Mouse (Mus musculus) R1 (cell line): ENCODE measurements around the gene Mab21l1.

Experiments used
- DNase-seq: peaks from one replicate; pipeline ENCODE4 v3.0.0-alpha.2; 2018; ENCODE audit warnings: low read depth, low spot score

The Mab21l1 gene

DNA sequence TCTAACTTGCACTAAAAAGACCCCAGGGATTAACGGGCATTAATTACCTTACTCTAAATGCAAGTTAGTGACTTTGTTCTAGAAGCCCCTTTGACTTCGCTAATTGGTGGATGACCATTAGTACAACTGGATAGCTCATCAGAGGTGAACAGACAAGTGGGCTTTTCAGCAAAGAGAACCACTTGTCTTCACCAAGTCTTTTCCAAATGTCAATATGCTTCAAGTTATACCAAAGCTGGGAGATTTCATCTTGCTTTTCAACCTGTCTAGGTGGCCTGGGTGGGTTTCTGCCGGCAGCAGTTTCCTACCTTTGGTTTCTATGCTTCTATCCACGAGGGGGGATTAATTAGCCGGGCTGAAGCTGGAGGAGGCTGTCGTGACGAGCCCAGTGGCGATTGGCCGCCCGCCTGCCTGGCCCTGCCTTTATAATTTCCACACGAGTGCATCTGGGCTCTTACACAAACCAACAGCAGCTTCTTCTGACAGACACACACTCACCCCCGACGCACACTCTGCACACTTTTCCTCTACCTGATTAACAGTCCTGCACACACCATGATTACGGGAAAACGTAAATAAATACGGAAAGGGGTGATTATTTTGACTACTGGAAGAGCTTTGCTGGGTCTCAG, at the start of gene Mab21l1:
Gene Mab21l1, plus strand, starts transcription at position 455 of the 632 bp plus-strand sequence.
- DNase-seq, result no peak

GRCm38 (mm10) chr3:55733665-55734064, 48.6 kb upstream of the Mab21l1 start:
- no peak for DNase-seq

DNA sequence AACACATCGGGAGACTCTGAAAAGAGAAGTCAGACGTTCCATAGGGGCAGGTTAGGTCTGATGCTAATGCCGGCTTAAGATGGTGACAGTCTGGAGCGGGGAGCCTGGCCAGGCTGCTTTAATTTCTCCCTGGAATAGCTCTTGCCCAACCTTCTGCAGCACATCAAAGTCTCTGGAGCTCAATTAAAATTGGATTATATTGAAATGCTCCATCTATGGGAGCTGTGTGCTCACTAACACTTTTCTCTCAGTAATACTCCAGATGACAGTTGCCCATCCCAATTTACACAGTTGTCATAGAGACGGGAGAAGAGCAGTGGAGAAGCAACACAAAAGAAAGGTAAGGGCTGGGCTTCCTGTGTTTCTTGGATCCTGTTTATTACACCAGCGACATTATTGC, 40.9 kb upstream of the Mab21l1 start:
- DNase-seq, result no peak

- DNase-seq, result no peak
These were observed 40.1 kb upstream of the Mab21l1 start for GRCm38 (mm10) chr3:55742218-55742617.

DNA sequence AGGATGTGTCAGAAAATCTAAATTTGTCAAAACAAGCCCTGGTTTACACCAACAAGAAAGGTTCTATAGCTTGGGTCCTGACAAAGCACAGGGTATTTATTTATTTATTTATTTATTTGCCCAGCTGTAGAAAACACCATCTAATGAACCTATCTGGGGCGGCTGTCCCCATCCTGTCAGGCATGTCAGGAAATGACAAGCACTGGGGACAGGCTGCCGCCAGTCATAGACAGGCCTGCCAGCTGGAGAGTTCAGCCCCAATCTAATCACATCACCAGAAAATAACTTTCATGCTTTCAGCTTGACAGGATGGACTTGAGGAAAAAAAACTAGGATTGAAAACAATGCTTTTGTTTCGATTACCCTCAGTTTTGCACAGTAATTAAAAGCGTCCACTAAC, 39.7 kb upstream of the Mab21l1 start:
- DNase-seq, result no peak

DNA sequence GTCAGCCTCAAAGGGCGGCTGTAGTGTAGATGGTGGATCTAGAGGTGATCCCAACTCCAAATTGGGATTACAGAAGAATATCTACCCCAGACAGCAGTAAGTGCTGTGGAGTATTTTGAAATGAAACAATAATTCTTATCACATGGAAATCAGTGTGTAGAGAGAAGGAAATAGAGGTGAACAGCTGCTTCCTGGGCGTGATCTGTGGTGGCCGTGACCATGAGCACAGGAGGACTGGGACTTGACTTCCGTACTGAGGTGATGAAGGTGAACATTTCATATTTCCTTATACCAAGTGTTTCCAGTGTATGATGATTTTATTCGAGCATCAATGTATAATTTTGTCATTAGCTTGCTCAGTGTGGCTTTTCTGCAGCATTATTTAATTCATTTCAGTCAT, 38.4 kb upstream of the Mab21l1 start:
- no peak for DNase-seq

DNA sequence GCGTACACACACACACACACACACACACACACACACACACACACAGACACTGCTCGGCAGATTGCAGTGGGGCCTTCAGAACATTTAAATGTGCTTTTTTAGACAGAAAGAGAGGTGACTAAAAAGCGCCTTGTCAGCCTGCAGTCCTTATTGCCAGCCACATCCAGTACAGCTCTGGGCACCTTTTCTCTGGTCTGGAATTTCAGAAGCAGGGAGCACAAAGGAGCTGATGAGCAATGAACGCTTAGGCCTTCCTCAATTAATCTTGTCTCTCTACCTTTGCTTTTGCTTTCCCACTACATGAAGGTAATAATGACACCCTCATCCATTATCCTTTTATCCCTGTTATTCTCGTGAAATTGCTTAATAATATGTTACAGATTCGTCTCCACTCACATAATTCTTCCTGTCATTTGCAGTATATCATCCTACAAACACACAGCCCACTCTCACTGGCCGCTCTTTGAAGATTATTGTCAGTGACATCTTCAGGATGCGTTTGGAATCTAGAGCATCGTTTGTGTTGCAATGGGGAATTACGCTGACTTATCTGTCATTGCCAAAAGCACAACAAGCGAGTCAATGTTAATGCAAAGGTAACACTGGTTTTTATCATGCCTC, 31.8 kb upstream of the Mab21l1 start:
- DNase-seq, result no peak

DNA sequence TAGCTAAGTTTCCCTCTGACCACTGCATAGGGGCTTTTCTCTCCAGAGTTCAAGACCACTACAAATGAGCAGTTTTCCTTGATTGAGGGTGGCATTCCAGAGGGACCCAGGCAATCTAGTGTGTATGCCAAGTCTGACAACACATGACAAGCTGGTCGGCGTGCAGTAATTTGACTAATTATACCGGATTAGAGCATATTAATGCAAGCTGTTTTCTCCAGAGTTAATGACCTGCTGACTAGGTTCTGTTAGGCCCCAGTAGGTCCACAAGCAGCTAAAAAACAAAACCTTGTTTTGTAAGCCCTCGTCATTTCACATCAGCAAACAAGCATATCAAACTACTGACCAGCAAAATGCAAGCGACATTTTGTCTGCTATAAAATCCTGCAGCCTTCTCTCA, 30.9 kb upstream of the Mab21l1 start:
- no peak for DNase-seq

- DNase-seq, result no peak
These were observed 29.8 kb upstream of the Mab21l1 start for GRCm38 (mm10) chr3:55752558-55752957.

DNA sequence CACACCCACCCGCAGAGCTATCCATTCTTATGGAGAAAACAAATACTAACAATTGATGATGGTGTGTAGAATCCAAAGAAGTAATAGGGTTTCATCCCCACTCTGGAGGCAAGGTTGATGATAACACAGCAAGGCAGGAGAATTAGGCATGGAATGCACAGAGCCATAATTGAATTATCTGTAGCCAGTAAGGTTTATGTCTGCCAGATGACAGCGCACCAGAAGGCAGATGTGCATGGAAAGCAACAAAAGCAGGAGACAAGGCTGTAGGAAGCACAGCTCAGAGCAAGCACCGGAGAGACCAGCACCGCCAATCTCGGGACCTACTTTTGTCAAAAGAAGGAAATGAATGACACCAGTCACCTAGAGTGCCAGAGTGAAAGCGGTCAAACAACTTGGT, 28.4 kb upstream of the Mab21l1 start:
- no peak for DNase-seq

DNA sequence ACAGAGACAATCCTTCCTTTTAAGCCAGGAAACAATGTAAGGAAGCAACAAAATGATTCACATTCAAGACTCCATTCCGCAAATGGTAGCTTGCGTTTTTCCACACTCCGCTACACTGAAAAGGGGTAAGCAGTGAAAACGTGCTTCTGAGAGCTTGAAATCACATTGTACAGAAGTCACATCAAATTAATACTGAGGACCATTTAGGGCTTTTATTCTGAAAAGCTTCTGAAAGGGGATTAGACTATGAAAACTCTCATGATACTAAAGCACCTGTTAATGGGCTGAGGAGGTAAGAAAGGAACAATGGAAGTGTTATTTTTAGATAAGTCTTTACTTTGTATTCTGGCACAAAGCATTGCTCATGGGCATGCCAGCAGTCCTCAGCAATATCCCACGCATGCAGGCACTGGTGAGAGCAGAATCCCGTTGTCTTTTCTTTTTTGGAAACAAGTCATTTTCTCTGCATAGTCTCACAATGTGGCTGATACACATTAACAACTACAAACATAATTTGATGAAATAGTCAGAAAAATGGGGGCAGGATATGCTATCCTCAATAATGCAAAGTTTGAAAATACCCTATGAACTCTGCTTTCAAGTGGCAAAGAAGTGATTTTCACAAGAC, 27.2 kb upstream of the Mab21l1 start:
- DNase-seq, result no peak

DNA sequence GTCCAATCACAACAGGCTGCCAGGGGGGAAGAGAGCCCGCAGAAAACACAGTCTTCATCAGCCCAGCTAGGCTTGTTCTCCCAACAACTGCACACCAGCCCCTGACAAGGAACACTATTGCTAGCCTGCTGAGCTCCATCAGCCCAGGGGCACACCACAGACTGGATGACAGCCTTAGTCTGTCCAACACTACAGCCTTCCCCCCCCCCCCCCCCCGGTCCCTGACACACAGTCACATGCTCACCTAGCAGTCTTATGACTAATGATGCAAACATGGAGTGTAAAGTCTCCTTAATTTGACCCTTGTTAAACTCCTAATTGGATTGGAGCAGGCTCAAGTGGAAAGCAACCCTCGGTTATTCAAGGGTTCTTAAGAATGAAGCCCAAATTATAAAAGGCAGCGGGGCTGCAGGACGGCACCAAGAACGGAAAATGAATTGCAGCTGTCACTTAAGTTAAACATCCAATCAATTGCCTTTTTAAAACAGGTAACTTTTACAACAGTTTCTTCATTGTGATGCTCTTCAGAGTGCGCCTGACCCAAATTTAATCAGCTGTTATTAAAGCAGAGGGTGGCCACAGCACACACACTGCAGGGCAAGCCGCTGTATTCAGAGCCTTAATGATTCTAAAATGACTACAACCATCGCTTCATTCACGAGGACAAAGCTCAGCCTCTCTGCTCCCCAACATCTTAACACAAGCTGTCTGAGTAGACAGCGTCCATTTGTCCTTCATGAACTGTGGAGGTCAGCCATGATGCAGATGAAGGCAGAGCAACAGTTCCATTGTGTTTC, 26.3 kb upstream of the Mab21l1 start:
- no peak for DNase-seq

- no peak for DNase-seq
These were observed 25.6 kb upstream of the Mab21l1 start for GRCm38 (mm10) chr3:55756602-55757190.

DNA sequence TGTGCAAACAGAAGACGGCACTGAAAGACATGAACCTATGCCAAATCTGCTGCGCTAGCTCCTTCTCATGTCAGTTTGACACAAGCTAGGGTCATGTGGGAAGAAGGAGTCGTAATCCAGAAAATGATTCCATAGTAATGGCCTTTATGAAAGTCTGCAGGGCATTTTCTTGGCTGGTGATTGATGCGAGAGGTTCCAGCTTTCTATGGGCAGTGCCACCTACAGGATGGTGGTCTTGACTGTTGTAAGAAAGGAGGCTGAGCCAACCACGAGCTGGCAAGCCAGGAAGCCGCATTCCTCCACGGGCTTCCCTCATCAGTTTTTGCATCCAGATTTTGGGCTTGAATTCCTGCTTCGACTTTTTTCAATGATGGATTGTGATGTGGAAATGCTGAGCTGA, 24.0 kb upstream of the Mab21l1 start:
- DNase-seq, result no peak

- peak; percentile 93 for DNase-seq
These were observed 18.7 kb upstream of the Mab21l1 start for GRCm38 (mm10) chr3:55763591-55763990.

DNA sequence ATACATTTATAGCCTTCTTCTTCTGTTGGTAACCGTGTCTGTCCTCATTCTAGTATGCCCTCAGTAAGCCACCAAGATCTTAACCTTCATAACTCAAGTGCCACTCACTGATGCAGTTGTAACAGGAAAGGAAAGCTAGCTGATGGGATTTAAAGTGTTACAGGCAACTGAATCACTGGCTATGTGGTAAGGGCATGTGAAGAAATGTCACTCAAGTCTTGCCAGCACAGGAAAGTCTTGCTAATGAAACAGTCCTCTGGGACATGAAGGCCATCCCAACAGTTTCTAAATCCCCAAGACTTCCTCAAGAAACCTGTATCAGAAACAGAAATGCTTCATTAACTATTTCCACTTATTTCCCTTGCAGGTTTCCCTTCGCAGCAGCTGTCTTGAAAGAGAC, 13.7 kb upstream of the Mab21l1 start:
- DNase-seq, result no peak

- no peak for DNase-seq
These were observed 13.0 kb upstream of the Mab21l1 start for GRCm38 (mm10) chr3:55769308-55769707.

DNA sequence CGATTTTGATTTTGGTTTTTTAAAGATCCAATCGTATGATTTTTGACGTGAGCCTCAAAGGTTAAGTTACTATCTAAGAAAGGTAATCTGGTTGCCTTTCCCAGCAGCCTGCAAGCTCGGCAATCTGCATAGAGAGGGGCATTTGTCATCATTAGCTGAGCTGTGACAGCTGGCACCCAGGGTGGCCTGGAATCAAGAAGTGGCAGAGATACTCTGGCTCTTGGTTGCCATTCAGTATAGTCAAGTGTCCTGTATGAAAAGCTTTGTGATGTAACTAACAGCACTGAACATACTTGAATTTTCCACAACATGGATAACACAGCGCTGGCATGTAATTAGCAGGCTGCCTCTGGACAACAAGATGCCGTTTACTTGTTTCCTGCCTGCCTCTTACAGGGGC, 8.1 kb upstream of the Mab21l1 start:
- DNase-seq, result no peak

GRCm38 (mm10) chr3:55775245-55775644, 7.1 kb upstream of the Mab21l1 start:
- DNase-seq, result no peak

GRCm38 (mm10) chr3:55775753-55776152, 6.6 kb upstream of the Mab21l1 start:
- no peak for DNase-seq

DNA sequence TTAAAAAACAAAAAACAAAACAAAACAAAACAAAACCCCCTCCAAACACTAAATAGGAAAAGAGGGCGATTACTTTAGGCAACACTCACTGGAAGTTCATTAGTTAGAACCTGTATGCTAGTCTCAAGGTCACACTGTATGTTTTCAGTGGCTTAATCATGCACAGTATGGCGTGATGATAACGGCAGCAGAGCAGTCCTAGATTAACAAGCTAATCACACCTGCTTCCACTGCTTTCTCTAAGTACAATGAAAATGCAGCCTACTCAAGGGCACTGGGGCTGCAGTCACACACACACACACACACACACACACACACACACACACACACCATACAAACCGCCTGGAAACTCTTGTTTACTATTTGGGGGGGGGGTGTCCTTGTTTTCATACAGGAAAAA, 4.8 kb upstream of the Mab21l1 start:
- no peak for DNase-seq
